Mouse (Mus musculus): ENCODE measurements around the gene Astl. TPM values are rescaled to one million over a fixed set of nuclear protein-coding genes. Genes with fewer than 3 reads are reported as not detected.

The Astl gene
- polyA plus RNA-seq, 1 experiment: 0.01 TPM

GRCm38 (mm10) chr2:127387521-127387920 is 49.1 kb downstream of the Astl start:
- Histone ChIP-seq H3K79me2 (ENCODE audit: control insufficient read depth, insufficient read depth) (no peaks in the 10 kb centered on the region), H3K27me3 (ENCODE audit: control insufficient read depth, insufficient read depth, insufficient read length) (peaks cover 9% of the 10 kb centered on the region), H3ac (ENCODE audit: control insufficient read depth, insufficient read length) (no peak overlapping the region), H3K36me3 (ENCODE audit: control insufficient read depth, insufficient read depth) (no peaks in the 10 kb centered on the region), H3K4me3 (no peak overlapping the region), H3K4me2 (ENCODE audit: low read depth) (no peak overlapping the region)
- TF ChIP-seq POLR2A (IDR thresholded peaks at IDR 0.05; ENCODE audit: insufficient read length, low read depth): no peak
- no peak for TF ChIP-seq POLR2AphosphoS2 (IDR thresholded peaks at IDR 0.05; ENCODE audit: insufficient read length, low read depth)
- TF ChIP-seq CEBPB (IDR thresholded peaks at IDR 0.05; ENCODE audit: insufficient read depth, poor library complexity, severe bottlenecking): no peak
- TF ChIP-seq TCF12 (IDR thresholded peaks at IDR 0.05; ENCODE audit: insufficient read depth, poor library complexity, severe bottlenecking): no peak
- TF ChIP-seq E2F4 (IDR thresholded peaks at IDR 0.05; ENCODE audit: insufficient read depth): no peak
- no peak for TF ChIP-seq MYOG (IDR thresholded peaks at IDR 0.05; ENCODE audit: control insufficient read depth in 1 of 3, insufficient read depth in 1 of 3, insufficient read length in 2 of 3, low read depth in 2 of 3)
- TF ChIP-seq MYOD1 (IDR thresholded peaks at IDR 0.05; ENCODE audit: control insufficient read depth in 1 of 3, insufficient read length in 2 of 3, low read depth in 2 of 3): no peak
- TF ChIP-seq USF1 (IDR thresholded peaks at IDR 0.05; ENCODE audit: low read depth): no peak

GRCm38 (mm10) chr2:127390352-127390751 is 51.9 kb downstream of the Astl start:
- Histone ChIP-seq H3ac (ENCODE audit: control insufficient read depth, insufficient read length) (no peak overlapping the region), H3K27me3 (ENCODE audit: control insufficient read depth, insufficient read depth, insufficient read length) (peaks cover 16% of the 10 kb centered on the region), H3K4me3 (no peak overlapping the region), H3K36me3 (ENCODE audit: control insufficient read depth, insufficient read depth) (no peaks in the 10 kb centered on the region), H3K79me2 (ENCODE audit: control insufficient read depth, insufficient read depth) (no peaks in the 10 kb centered on the region), H3K4me2 (ENCODE audit: low read depth) (no peak overlapping the region)
- TF ChIP-seq TCF12 (IDR thresholded peaks at IDR 0.05; ENCODE audit: insufficient read depth, poor library complexity, severe bottlenecking): no peak
- TF ChIP-seq TCF3 (IDR thresholded peaks at IDR 0.05; ENCODE audit: insufficient read length, low read depth): no peak
- no peak for TF ChIP-seq REST (IDR thresholded peaks at IDR 0.05; ENCODE audit: insufficient read depth, insufficient read length)
- TF ChIP-seq USF1 (IDR thresholded peaks at IDR 0.05; ENCODE audit: low read depth): no peak
- no peak for TF ChIP-seq MYOG (IDR thresholded peaks at IDR 0.05; ENCODE audit: control insufficient read depth in 1 of 3, insufficient read depth in 1 of 3, insufficient read length in 2 of 3, low read depth in 2 of 3)
- no peak for TF ChIP-seq E2F4 (IDR thresholded peaks at IDR 0.05; ENCODE audit: insufficient read depth)
- TF ChIP-seq MYOD1 (IDR thresholded peaks at IDR 0.05; ENCODE audit: control insufficient read depth in 1 of 3, insufficient read length in 2 of 3, low read depth in 2 of 3): no peak
- TF ChIP-seq CEBPB (IDR thresholded peaks at IDR 0.05; ENCODE audit: insufficient read depth, poor library complexity, severe bottlenecking): no peak

GRCm38 (mm10) chr2:127390846-127391245 is 52.4 kb downstream of the Astl start:
- Histone ChIP-seq H3K27me3 (ENCODE audit: control insufficient read depth, insufficient read depth, insufficient read length) (peaks cover 13% of the 10 kb centered on the region), H3K4me2 (ENCODE audit: low read depth) (no peak overlapping the region), H3K4me3 (no peak overlapping the region), H3ac (ENCODE audit: control insufficient read depth, insufficient read length) (no peak overlapping the region), H3K79me2 (ENCODE audit: control insufficient read depth, insufficient read depth) (no peaks in the 10 kb centered on the region), H3K36me3 (ENCODE audit: control insufficient read depth, insufficient read depth) (no peaks in the 10 kb centered on the region)
- TF ChIP-seq USF1 (IDR thresholded peaks at IDR 0.05; ENCODE audit: low read depth) (no peak), E2F4 (IDR thresholded peaks at IDR 0.05; ENCODE audit: insufficient read depth) (no peak), POLR2A (IDR thresholded peaks at IDR 0.05; ENCODE audit: insufficient read length, low read depth) (no peak), TCF12 (IDR thresholded peaks at IDR 0.05; ENCODE audit: insufficient read depth, poor library complexity, severe bottlenecking) (no peak), MAX (IDR thresholded peaks at IDR 0.05; ENCODE audit: low read depth) (no peak), MYOD1 (IDR thresholded peaks at IDR 0.05; ENCODE audit: control insufficient read depth in 1 of 3, insufficient read length in 2 of 3, low read depth in 2 of 3) (no peak), REST (IDR thresholded peaks at IDR 0.05; ENCODE audit: insufficient read depth, insufficient read length) (no peak), CEBPB (IDR thresholded peaks at IDR 0.05; ENCODE audit: insufficient read depth, poor library complexity, severe bottlenecking) (no peak), POLR2AphosphoS2 (IDR thresholded peaks at IDR 0.05; ENCODE audit: insufficient read length, low read depth) (no peak), MYOG (IDR thresholded peaks at IDR 0.05; ENCODE audit: control insufficient read depth in 1 of 3, insufficient read depth in 1 of 3, insufficient read length in 2 of 3, low read depth in 2 of 3) (no peak)

DNA sequence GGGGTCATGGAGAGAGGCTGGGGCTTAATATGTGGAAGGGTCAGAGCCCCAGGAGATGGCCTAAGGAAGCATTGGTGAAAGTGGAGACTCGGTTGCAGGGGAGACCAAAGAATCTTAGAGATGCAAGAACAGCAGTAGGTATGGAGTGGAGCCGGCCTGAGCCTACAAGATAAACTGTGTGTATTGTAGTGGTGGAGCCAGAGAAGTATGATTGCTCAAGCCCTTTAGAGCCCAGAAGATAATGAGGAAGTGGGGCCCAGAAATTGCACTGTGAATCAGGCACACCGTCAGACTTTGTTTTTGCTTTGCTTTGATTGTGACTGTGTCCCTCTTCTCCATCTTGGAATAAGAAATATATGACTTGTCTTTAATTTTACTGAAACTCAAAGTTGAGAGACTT is 52.9 kb downstream of the Astl start:
- TF ChIP-seq TCF12 (IDR thresholded peaks at IDR 0.05; ENCODE audit: insufficient read depth, poor library complexity, severe bottlenecking) (no peak), SRF (IDR thresholded peaks at IDR 0.05; ENCODE audit: control insufficient read depth, insufficient read length, low read depth) (no peak), E2F4 (IDR thresholded peaks at IDR 0.05; ENCODE audit: insufficient read depth) (no peak), MYOD1 (IDR thresholded peaks at IDR 0.05; ENCODE audit: control insufficient read depth in 1 of 3, insufficient read length in 2 of 3, low read depth in 2 of 3) (no peak), POLR2AphosphoS2 (IDR thresholded peaks at IDR 0.05; ENCODE audit: insufficient read length, low read depth) (no peak), MAX (IDR thresholded peaks at IDR 0.05; ENCODE audit: low read depth) (no peak), CEBPB (IDR thresholded peaks at IDR 0.05; ENCODE audit: insufficient read depth, poor library complexity, severe bottlenecking) (no peak), REST (IDR thresholded peaks at IDR 0.05; ENCODE audit: insufficient read depth, insufficient read length) (no peak), TCF3 (IDR thresholded peaks at IDR 0.05; ENCODE audit: insufficient read length, low read depth) (no peak), MYOG (IDR thresholded peaks at IDR 0.05; ENCODE audit: control insufficient read depth in 1 of 3, insufficient read depth in 1 of 3, insufficient read length in 2 of 3, low read depth in 2 of 3) (no peak), USF1 (IDR thresholded peaks at IDR 0.05; ENCODE audit: low read depth) (no peak), POLR2A (IDR thresholded peaks at IDR 0.05; ENCODE audit: insufficient read length, low read depth) (no peak)
- Histone ChIP-seq H3K4me3 (no peak overlapping the region), H3K36me3 (ENCODE audit: control insufficient read depth, insufficient read depth) (no peaks in the 10 kb centered on the region), H3K79me2 (ENCODE audit: control insufficient read depth, insufficient read depth) (no peaks in the 10 kb centered on the region), H3K27me3 (ENCODE audit: control insufficient read depth, insufficient read depth, insufficient read length) (peaks cover 8% of the 10 kb centered on the region), H3ac (ENCODE audit: control insufficient read depth, insufficient read length) (no peak overlapping the region), H3K4me2 (ENCODE audit: low read depth) (no peak overlapping the region)

DNA sequence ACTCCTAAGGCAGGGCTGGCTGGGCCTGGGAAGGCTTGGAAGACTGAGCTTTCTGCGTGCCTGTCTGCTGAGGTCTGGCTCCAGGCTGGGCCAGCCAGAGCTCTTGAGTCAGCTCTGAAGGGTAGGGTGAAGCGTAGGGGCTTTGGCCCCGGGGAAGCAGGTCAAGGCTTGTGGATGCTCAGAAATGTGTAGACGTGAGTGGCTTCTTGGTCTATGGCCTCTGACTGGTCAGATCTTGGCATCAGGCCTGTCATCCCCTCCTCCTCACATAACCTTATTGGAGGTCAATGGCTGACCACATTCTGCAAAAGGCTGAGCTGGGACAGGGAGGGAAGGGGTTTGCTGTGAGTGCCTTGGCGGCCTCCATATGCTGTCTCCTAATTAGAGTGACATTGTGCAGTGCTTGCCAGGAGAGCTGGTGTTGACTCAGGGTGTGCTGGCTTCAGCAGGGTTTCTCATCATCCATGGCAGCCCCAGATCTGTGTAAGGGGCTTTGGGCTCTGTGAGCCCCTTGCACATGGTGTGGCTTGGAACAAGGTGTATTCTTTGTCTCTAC is 56.2 kb downstream of the Astl start:
- Histone ChIP-seq H3K36me3 (ENCODE audit: control insufficient read depth, insufficient read depth) (no peaks in the 10 kb centered on the region), H3K27me3 (ENCODE audit: control insufficient read depth, insufficient read depth, insufficient read length) (peaks cover 10% of the 10 kb centered on the region), H3ac (ENCODE audit: control insufficient read depth, insufficient read length) (no peak overlapping the region), H3K4me2 (ENCODE audit: low read depth) (no peak overlapping the region), H3K79me2 (ENCODE audit: control insufficient read depth, insufficient read depth) (no peaks in the 10 kb centered on the region), H3K4me3 (no peak overlapping the region)
- no peak for TF ChIP-seq MAX (IDR thresholded peaks at IDR 0.05; ENCODE audit: low read depth)
- no peak for TF ChIP-seq REST (IDR thresholded peaks at IDR 0.05; ENCODE audit: insufficient read depth, insufficient read length)
- TF ChIP-seq MYOD1 (IDR thresholded peaks at IDR 0.05; ENCODE audit: control insufficient read depth in 1 of 3, insufficient read length in 2 of 3, low read depth in 2 of 3): no peak
- no peak for TF ChIP-seq CEBPB (IDR thresholded peaks at IDR 0.05; ENCODE audit: insufficient read depth, poor library complexity, severe bottlenecking)
- TF ChIP-seq SRF (IDR thresholded peaks at IDR 0.05; ENCODE audit: control insufficient read depth, insufficient read length, low read depth): no peak
